Mouse (Mus musculus): ENCODE data around the gene Pacrg.
A peak's percentile ranks its signal among the peaks of the same experiment; 100 is the strongest.

Gene Pacrg

GRCm38 (mm10) chr17:10496066-10496465 lies 344.0 kb downstream of the Pacrg start:
- no peak for DNase-seq (ENCODE audit: extremely low spot score)

GRCm38 (mm10) chr17:10495588-10495987 lies 344.5 kb downstream of the Pacrg start:
- no peak for DNase-seq (ENCODE audit: extremely low spot score)

DNA sequence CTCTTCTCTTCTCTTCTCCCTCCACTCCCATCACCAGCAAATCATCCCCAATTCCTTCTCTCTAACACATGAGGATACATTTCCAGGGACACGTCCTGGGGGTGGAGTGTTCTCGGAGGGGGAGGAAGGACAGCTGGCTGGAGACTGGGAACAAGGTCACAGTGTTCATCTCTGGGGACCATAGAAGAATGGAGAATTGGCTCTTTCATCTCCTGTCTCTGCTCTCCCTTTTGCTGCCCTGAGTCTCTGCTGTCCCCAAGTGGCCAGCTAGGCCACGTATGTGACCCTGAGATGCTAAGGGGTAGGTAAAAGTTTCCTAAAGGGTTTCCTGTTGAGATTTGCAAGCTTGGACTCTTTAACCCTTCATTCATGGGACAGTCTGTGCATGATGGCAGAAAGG lies 347.0 kb downstream of the Pacrg start:
- DNase-seq (ENCODE audit: extremely low spot score): peak; percentile 57

DNA sequence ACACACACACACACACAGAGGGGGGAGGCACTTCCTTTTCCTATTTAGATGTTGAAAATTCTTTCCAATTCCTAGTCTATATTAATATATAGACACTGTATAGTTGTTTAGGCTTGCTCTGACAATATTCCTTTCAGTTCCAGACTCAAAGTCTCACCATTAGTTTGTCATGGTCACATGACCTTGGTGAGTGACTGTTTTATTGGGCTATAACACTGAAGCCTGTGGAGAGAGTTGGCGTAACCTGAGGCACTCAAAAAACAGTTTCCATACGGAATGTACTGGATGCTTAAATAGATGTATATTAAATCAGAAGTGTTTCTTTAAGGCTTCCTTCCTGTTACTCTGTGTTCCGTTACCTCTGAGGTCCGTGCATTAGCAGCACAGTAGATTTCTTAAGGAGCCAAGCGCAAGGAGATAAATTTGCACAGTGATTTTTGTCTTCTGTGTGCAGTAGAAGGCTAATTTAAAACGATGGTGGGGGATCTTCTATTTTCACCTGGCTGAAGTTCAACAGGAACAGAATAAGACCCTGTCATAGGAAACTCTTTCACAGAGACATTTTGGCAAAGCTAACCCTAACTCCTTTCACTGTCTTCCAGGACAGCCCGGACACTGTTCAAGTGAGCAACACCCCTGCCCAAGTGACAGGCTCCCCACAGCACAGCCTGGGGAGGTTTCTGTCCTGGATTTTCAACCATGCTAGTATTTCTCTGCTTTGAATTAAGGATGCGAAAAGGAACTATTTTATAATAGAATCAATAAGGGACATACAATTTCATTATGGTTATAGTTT lies 349.5 kb downstream of the Pacrg start:
- DNase-seq (ENCODE audit: extremely low spot score): no peak

DNA sequence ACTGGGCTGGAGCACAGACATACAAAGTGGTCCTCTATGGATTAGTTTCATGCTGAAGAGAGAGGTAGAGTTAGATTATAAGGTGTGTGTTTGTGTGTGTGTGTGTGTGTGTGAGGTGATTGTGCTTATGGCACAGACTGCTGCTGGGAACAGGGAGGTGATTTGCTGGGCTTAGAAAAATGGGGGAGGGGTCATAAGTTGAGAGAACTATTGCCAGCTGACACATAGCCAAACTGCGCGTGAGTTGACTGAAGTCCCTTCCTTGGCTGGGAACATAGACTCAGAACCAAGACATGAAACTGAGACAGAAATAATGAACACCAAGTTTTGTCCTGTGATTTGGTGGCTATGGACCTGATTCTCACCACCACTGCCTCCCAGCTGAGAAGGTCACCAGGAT lies 351.2 kb downstream of the Pacrg start:
- DNase-seq (ENCODE audit: extremely low spot score): no peak

DNA sequence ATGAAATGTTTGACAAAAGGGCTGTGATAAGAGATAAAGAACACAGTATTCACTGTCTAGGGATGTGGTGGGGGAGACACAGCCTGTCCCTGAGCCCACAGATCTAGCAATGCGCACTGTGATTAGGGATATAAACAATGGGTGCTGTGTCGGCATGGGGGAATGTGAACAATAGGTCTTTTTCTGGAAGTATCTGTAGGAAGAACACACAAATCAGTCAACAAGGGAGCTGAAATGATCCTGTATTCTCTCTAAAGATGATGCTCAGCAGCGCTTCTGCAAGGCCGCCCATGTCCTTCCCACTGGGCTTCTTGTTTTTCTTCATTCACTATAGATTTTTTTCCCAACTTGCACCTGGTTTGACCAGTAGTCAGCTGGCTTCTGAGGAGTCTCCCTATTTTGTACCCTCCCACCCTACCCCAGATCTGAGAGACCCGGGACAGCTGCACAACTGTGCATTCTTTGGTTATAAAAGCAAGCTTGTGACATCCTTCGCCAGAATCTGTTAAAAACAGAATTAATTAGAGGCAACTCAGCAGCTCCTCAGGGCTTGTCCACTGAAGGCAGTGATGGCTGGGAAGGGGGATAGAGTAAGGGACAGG lies 356.1 kb downstream of the Pacrg start:
- no peak for DNase-seq (ENCODE audit: extremely low spot score)

- no peak for DNase-seq (ENCODE audit: extremely low spot score)
Measured at GRCm38 (mm10) chr17:10481081-10481480, 359.0 kb downstream of the Pacrg start.

DNA sequence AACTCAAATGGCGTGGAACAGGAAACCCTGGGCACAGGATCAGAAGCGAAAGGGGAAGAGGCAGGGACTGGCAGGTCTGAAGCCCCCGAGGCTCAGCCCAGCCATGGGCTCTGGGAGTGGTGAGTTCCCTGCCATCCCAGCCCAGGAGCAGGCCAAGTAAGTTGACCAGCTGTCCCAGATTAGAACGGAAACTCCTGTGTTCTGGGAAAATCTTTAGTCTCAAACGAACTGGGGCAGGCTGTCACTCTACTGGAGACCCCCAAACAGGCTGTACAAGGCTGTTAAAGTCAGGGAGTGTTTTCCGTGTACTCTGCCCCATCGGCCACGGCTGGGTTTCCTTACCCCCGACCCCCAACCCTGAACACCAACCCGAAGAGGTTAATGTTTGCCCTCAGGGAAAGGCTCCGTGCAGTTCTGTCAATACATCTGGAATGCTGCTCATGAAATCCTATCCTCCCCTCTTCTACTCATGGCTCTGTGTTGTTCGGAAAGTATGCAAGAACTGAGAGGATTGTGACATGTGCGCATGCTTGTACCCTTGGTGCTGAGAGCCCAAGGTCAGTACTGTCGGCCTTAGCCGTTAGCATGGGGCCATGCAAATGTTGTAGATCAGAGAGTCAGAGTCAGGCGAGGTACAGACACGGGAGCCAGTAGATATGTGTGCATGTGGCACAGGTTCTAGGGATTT lies 360.9 kb downstream of the Pacrg start:
- no peak for DNase-seq (ENCODE audit: extremely low spot score)

- no peak for DNase-seq (ENCODE audit: extremely low spot score)
Measured at GRCm38 (mm10) chr17:10478377-10478776, 361.7 kb downstream of the Pacrg start.

- DNase-seq (ENCODE audit: extremely low spot score): no peak
Measured at GRCm38 (mm10) chr17:10476807-10477206, 363.3 kb downstream of the Pacrg start.

DNA sequence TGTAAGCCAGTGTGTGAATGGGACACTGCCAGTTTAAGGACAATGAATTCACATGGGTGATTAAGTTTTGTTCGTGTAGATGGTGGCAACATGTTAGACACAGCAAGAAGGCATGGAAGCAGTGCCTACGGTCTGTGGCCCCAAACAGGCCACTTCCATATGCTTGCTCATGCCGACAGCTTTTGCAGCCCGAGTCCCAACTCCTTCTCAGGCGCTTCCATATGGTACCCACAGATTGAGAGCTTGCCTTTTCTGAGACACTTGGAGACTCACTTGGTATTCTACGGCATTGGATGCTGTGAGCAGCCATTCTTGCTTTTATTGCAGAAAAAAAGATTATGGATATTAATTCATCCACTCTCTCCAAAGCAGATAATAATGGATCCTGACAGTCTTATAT lies 365.1 kb downstream of the Pacrg start:
- DNase-seq (ENCODE audit: extremely low spot score): no peak

DNA sequence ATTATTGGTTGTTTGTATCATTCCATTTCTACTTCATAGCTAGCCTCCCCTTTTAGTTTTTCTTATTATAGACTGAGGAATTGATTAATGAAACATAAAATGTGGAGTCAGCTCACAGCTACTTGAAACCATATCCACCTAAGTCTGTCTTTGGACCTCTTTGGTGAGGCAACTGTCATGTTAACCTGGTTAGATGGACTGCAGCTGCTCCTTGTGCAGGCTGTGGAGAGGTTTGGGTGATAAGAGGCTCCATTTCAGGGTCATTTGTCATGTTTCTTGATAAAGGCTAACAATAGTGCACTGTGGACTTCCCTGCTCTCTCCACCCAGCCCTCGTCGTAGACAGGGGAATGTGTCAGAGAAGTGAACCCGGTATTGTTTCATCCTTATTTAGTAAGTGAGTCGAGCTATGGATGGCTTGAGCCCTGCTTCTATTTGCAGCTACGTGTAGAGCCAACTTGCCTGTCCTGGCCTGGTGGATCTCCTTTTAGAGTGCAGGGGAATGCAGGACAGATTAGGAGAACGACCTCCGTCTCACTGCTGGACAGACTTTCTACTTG lies 366.2 kb downstream of the Pacrg start:
- DNase-seq (ENCODE audit: extremely low spot score): no peak

GRCm38 (mm10) chr17:10473175-10473574 lies 366.9 kb downstream of the Pacrg start:
- DNase-seq (ENCODE audit: extremely low spot score): no peak

GRCm38 (mm10) chr17:10469874-10470568 lies 370.1 kb downstream of the Pacrg start:
- no peak for DNase-seq (ENCODE audit: extremely low spot score)

GRCm38 (mm10) chr17:10467102-10467501 lies 373.0 kb downstream of the Pacrg start:
- no peak for DNase-seq (ENCODE audit: extremely low spot score)

- no peak for DNase-seq (ENCODE audit: extremely low spot score)
Measured at GRCm38 (mm10) chr17:10465467-10465866, 374.6 kb downstream of the Pacrg start.

DNA sequence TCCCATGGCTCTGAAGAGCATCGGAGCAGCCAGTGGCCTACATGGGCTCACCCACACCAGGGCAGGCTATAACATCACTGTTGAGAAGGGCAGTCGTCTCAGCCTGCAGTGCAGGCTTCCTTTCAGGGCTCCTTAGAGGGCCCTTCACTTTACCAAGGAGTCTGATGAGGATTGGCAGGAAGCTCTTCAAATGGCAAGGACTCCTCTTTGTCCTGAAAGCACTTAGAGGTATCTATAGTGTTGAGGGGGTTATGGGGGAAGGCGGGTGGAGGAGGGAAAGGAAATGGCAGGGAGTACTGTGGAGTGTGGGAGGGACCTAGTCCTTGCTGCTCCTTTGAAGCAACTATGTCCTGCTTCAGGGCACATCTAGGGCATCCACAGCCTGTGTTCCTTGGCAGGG lies 375.4 kb downstream of the Pacrg start:
- no peak for DNase-seq (ENCODE audit: extremely low spot score)

- DNase-seq (ENCODE audit: extremely low spot score): no peak
Measured at GRCm38 (mm10) chr17:10463626-10464025, 376.5 kb downstream of the Pacrg start.

DNA sequence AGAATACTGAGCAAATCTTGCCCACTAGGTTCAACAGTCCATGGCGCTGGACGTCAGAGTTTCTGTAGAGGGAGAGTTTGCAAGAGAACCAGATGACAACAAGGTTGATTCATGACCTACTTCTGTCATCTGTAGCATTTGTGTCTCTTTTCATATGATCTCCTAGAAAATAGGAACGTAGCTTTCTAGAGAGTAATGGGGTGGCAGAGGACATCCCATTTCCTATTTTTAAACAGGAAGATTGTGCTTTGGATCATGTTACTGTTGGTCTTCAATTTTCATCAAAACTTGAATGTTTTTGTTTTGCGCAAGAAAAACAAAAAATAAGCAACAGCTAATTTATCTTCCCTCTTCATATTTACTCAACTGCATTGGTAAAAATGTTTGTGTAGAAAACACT lies 379.2 kb downstream of the Pacrg start:
- DNase-seq (ENCODE audit: extremely low spot score): no peak

DNA sequence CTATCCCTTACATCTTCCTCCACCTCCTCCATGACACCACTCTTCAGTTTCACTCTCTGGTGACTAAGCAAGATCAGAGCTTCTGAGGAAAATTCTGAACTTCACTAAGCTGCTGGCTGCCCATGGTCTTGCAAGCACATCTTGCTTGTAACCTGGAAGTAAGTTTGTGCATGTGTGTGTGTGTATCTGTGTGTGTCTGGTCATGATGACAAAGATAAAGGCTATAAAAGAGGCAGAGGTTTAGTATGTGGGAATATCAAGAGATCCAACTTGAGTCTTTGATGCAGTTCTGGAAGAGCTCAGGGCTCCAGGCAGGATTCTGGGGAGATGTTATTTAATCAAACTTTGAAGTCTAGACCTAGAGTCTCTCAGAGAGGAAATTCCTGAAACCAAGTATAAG lies 381.4 kb downstream of the Pacrg start:
- no peak for DNase-seq (ENCODE audit: extremely low spot score)

DNA sequence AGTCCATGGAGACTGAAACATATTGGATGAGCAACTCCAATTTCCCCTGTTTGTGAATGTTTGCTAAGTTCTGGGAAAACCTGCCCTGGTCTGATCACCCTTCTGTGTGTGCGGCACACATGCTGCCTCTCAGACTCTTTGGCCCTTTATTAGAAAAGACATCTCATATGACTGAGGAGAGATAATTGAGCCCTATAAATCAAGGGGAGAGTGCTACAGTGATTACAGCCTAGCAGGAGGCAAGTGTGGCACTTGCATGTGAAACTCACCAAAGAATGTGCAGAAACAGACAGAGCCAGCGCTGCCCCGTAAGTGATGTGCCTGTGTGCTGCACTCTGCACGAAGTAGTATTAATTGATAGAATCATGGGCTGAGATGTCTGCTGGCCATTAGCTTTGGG lies 383.7 kb downstream of the Pacrg start:
- no peak for DNase-seq (ENCODE audit: extremely low spot score)

- DNase-seq (ENCODE audit: extremely low spot score): no peak
Measured at GRCm38 (mm10) chr17:10455961-10456360, 384.1 kb downstream of the Pacrg start.

Measured in embryo, embryonic 9.5 days (tissue).